Comparison of ENCODE assay signal across 23 mouse cellular contexts in the genomic region with DNA sequence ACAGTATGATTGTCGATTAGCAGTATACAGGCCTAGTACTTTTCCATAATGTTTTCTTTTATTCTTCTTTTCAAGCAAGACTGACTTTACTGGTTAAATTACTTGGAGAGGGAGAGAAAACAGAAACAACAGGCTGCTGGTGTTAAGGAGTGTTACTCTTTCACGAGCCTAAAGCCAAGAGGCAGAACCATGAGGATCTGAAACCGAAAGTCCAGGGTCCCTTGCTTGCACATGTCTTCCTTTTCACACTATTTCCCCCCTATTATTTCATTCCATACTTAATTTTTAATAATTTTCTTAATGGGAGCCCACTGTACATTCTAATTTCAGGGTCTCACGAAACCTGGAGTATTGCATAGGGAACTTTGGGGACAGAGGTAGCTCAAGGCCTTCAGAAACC.
"Had no signal": no experiment of that assay in that cellular context is flagged by ENCODE, and none has a peak within 500 bp of the region (broad histone marks: within the 10 kb centered on the region; RNA-seq: fewer than 3 reads in every experiment).

No protein-coding gene starts in this region.

- H3K27ac ChIP-seq: kidney, postnatal 0 days; layer of hippocampus, adult 2 months; left cerebral cortex, adult 2 months; liver, embryonic 13.5 days; midbrain, embryonic 10.5 days; midbrain, embryonic 13.5 days; neural tube, embryonic 13.5 days; stomach, postnatal 0 days had no signal

- H3K9me3 ChIP-seq: liver, embryonic 13.5 days; megakaryocyte, embryonic 14.5 days; midbrain, embryonic 10.5 days; midbrain, embryonic 13.5 days; neural tube, embryonic 13.5 days had no signal

- H3K4me1 ChIP-seq: liver, embryonic 13.5 days; midbrain, embryonic 10.5 days; midbrain, embryonic 13.5 days; neural tube, embryonic 13.5 days had no signal

- H3K9ac ChIP-seq: liver, embryonic 13.5 days; midbrain, embryonic 13.5 days; neural tube, embryonic 13.5 days had no signal

- ATAC-seq: midbrain, embryonic 13.5 days; midbrain, embryonic 16.5 days had no signal

- DNase-seq: kidney, adult 2 months; kidney, postnatal 25 days; layer of hippocampus, adult 9-11 months; liver, embryonic 13.5 days; lung, adult 2 months; lung, postnatal 14 days; lung, postnatal 4 days; retina, postnatal 1 day; right cerebral cortex, postnatal 25 days; spleen, adult 18-20 months; thymus, adult 2 months; thymus, postnatal 14 days; thymus, postnatal 4 days had no signal

- H3K4me2 ChIP-seq: liver, embryonic 13.5 days; midbrain, embryonic 13.5 days; neural tube, embryonic 13.5 days had no signal

- H3K36me3 ChIP-seq: liver, embryonic 13.5 days; midbrain, embryonic 10.5 days; midbrain, embryonic 13.5 days; neural tube, embryonic 13.5 days had no signal

- H3K27me3 ChIP-seq: liver, embryonic 13.5 days; midbrain, embryonic 13.5 days; neural tube, embryonic 13.5 days had no signal

- H3K4me3 ChIP-seq: layer of hippocampus, adult 2 months; left cerebral cortex, adult 2 months; liver, embryonic 13.5 days; megakaryocyte, embryonic 14.5 days; midbrain, embryonic 10.5 days; midbrain, embryonic 13.5 days; myocyte; neural tube, embryonic 13.5 days had no signal
